Mouse (Mus musculus): ENCODE data around the gene BC052040. TPM values are rescaled to one million over a fixed set of nuclear protein-coding genes. Genes with fewer than 3 reads are reported as not detected.

BC052040 gene
- 1 to 10 TPM; 5.0 to 5.9 TPM for total RNA-seq (2023)

DNA sequence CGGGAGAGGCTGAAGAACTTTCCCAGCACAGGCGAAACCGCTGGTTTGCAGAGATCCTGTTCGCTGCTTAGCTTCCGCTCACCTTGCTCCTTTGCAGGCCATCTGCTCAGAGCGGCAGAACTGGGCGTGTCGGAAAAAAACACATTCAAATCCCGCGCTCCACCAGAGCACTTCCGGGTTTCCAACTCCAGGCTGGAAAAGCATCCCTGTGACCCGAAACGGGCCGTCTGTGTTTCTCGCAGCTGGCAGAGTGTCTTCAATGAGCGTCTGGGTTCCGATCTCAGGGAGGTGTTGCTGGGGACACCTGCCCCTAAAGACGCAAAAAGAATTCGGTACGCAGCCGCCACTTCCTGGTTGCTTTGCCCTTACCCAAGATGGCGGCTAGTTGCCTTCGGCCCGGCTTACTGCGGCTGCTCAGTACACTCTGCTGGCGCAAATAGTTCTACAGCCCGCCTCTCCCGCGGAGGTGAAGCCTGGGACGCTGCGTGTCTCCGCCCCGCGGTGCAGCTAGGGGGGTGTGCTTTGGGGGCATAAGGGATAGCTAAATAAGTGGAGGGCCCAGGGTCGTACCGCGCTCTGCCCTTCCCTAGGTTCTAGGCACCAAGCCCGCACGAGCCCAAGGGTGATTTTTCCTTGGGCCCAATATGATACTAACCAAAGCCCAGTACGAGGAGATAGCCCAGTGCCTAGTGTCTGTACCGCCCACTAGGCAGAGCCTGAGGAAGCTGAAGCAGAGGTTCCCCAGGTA, at the start of gene BC052040:
Gene BC052040, plus strand, starts transcription at position 476 of the 748 bp plus-strand sequence.

Data from neutrophil, adult 83 days (primary cell).